Mouse (Mus musculus): ENCODE measurements around the gene Amn. TPM values are rescaled to one million over a fixed set of nuclear protein-coding genes. Genes with fewer than 3 reads are reported as not detected.

The Amn gene
- polyA plus RNA-seq (2015; fragmentation: Nextera tagmentation; extraction: Ambion mirVana): 0.60 and 1.1 TPM in 2 replicates

- no peak within 1 kb of the TSS for H3K27ac ChIP-seq
- peak within 1 kb of the TSS; percentile 42 for H3K4me2 ChIP-seq (replicated peaks)
- no peaks in the 10 kb centered on the region for H3K9me3 ChIP-seq
- peaks cover 74% of the 10 kb centered on the region for H3K27me3 ChIP-seq
- WGBS: 33% methylated on average over 25 of the region's 25 CpGs
- peak within 1 kb of the TSS; percentile 24 for H3K4me3 ChIP-seq
- 0 out of 2 replicates have a peak, but pooled peaks cover 6% of the 10 kb centered on the region for H3K36me3 ChIP-seq
- no peak for ATAC-seq (ENCODE audit: low FRiP score, low read depth)
- H3K9ac ChIP-seq: no peak within 1 kb of the TSS
- H3K4me1 ChIP-seq: peaks cover 32% of the 10 kb centered on the region
Measured at GRCm38 (mm10) chr12:111270629-111271277, at the start of gene Amn. TSS of gene Amn (plus strand) at chr12:111271095.

- H3K4me2 ChIP-seq (replicated peaks): no peak overlapping the region
- H3K27me3 ChIP-seq: no peaks in the 10 kb centered on the region
- H3K9ac ChIP-seq: 0 out of 2 replicates have a peak overlapping the region, but pooled peaks have one; percentile 39
- H3K9me3 ChIP-seq: peaks cover 15% of the 10 kb centered on the region
- H3K4me3 ChIP-seq: no peak overlapping the region
- H3K36me3 ChIP-seq: peaks cover 37% of the 10 kb centered on the region
- no peak overlapping the region; the same call in 1 of the 2 replicates for H3K27ac ChIP-seq
- WGBS: 51% methylated on average over 10 of the region's 10 CpGs
- peaks cover 14% of the 10 kb centered on the region for H3K4me1 ChIP-seq
- no peak for ATAC-seq (ENCODE audit: low FRiP score, low read depth)
Measured at GRCm38 (mm10) chr12:111225197-111225780, 45.6 kb upstream of the Amn start.

- Histone ChIP-seq H3K27ac (no peak overlapping the region), H3K27me3 (no peaks in the 10 kb centered on the region)
- 80% methylated on average over 4 of the region's 4 CpGs for WGBS
Measured at GRCm38 (mm10) chr12:111227410-111227809, 43.5 kb upstream of the Amn start.

GRCm38 (mm10) chr12:111228488-111228887 lies 42.4 kb upstream of the Amn start:
- Histone ChIP-seq H3K9ac (no peak overlapping the region), H3K9me3 (no peaks in the 10 kb centered on the region), H3K27ac (no peak overlapping the region), H3K36me3 (peaks cover 7% of the 10 kb centered on the region; the same call in 1 of the 2 replicates), H3K27me3 (no peaks in the 10 kb centered on the region), H3K4me3 (no peak overlapping the region), H3K4me2 (replicated peaks) (no peak overlapping the region), H3K4me1 (peaks cover 14% of the 10 kb centered on the region)
- 96% methylated on average over 5 of the region's 5 CpGs for WGBS
- no peak for ATAC-seq (ENCODE audit: low FRiP score, low read depth)

More at GRCm38 (mm10) chr12:111227410-111227809, 43.5 kb upstream of the Amn start:
- Histone ChIP-seq H3K9me3 (0 out of 2 replicates have a peak, but pooled peaks cover 1% of the 10 kb centered on the region), H3K4me2 (replicated peaks) (no peak overlapping the region), H3K4me1 (peaks cover 14% of the 10 kb centered on the region), H3K9ac (no peak overlapping the region), H3K36me3 (peaks cover 16% of the 10 kb centered on the region), H3K4me3 (no peak overlapping the region)
- no peak for ATAC-seq (ENCODE audit: low FRiP score, low read depth)

- no peak overlapping the region for H3K9ac ChIP-seq
- no peaks in the 10 kb centered on the region for H3K27me3 ChIP-seq
- WGBS: 80% methylated on average over 2 of the region's 2 CpGs
- H3K27ac ChIP-seq: no peak overlapping the region
- ATAC-seq (ENCODE audit: low FRiP score, low read depth): no peak
- peaks cover 17% of the 10 kb centered on the region for H3K36me3 ChIP-seq
- no peaks in the 10 kb centered on the region; the same call in 1 of the 2 replicates for H3K4me1 ChIP-seq
- H3K9me3 ChIP-seq: no peaks in the 10 kb centered on the region
- no peak overlapping the region for H3K4me2 ChIP-seq (replicated peaks)
- H3K4me3 ChIP-seq: no peak overlapping the region
Measured at GRCm38 (mm10) chr12:111230793-111231192, 40.1 kb upstream of the Amn start.

GRCm38 (mm10) chr12:111233798-111234197 lies 37.1 kb upstream of the Amn start:
- H3K4me2 ChIP-seq (replicated peaks): no peak overlapping the region
- H3K4me3 ChIP-seq: no peak overlapping the region
- no peaks in the 10 kb centered on the region for H3K9me3 ChIP-seq
- H3K4me1 ChIP-seq: peaks cover 8% of the 10 kb centered on the region
- no peak overlapping the region for H3K27ac ChIP-seq
- H3K36me3 ChIP-seq: peaks cover 28% of the 10 kb centered on the region
- no peaks in the 10 kb centered on the region for H3K27me3 ChIP-seq
- H3K9ac ChIP-seq: no peak overlapping the region
- WGBS: 93% methylated on average over 4 of the region's 4 CpGs
- no peak for ATAC-seq (ENCODE audit: low FRiP score, low read depth)

GRCm38 (mm10) chr12:111234383-111234782 lies 36.5 kb upstream of the Amn start:
- H3K4me2 ChIP-seq (replicated peaks): no peak overlapping the region
- no peak overlapping the region for H3K4me3 ChIP-seq
- peaks cover 9% of the 10 kb centered on the region for H3K4me1 ChIP-seq
- no peaks in the 10 kb centered on the region for H3K27me3 ChIP-seq
- 85% methylated on average over 9 of the region's 9 CpGs for WGBS
- H3K27ac ChIP-seq: no peak overlapping the region
- no peak overlapping the region for H3K9ac ChIP-seq
- H3K9me3 ChIP-seq: no peaks in the 10 kb centered on the region
- ATAC-seq (ENCODE audit: low FRiP score, low read depth): no peak
- H3K36me3 ChIP-seq: peaks cover 29% of the 10 kb centered on the region

GRCm38 (mm10) chr12:111235631-111236030 lies 35.3 kb upstream of the Amn start:
- Histone ChIP-seq H3K4me3 (no peak overlapping the region), H3K9ac (no peak overlapping the region), H3K4me2 (replicated peaks) (no peak overlapping the region), H3K27me3 (no peaks in the 10 kb centered on the region), H3K4me1 (peaks cover 15% of the 10 kb centered on the region), H3K27ac (no peak overlapping the region), H3K9me3 (no peaks in the 10 kb centered on the region), H3K36me3 (peaks cover 35% of the 10 kb centered on the region)
- 88% methylated on average over 6 of the region's 6 CpGs for WGBS
- ATAC-seq (ENCODE audit: low FRiP score, low read depth): no peak

- Histone ChIP-seq H3K9me3 (no peaks in the 10 kb centered on the region), H3K9ac (no peak overlapping the region), H3K4me1 (peaks cover 15% of the 10 kb centered on the region), H3K27me3 (no peaks in the 10 kb centered on the region), H3K36me3 (peaks cover 51% of the 10 kb centered on the region), H3K4me3 (no peak overlapping the region), H3K27ac (no peak overlapping the region), H3K4me2 (replicated peaks) (no peak overlapping the region)
- no peak for ATAC-seq (ENCODE audit: low FRiP score, low read depth)
- WGBS: 93% methylated on average over 16 of the region's 16 CpGs
Measured at GRCm38 (mm10) chr12:111237611-111238188, 33.2 kb upstream of the Amn start.

- Histone ChIP-seq H3K9me3 (no peaks in the 10 kb centered on the region), H3K9ac (no peak overlapping the region), H3K27ac (peak overlapping the region; percentile 65), H3K4me2 (replicated peaks) (no peak overlapping the region), H3K36me3 (peaks cover 57% of the 10 kb centered on the region), H3K27me3 (no peaks in the 10 kb centered on the region), H3K4me1 (peaks cover 15% of the 10 kb centered on the region), H3K4me3 (no peak overlapping the region)
- 84% methylated on average over 5 of the region's 5 CpGs for WGBS
- ATAC-seq (ENCODE audit: low FRiP score, low read depth): no peak
Measured at GRCm38 (mm10) chr12:111238345-111238744, 32.5 kb upstream of the Amn start.

- H3K4me1 ChIP-seq: peaks cover 15% of the 10 kb centered on the region
- WGBS: 41% methylated on average over 4 of the region's 4 CpGs
- H3K36me3 ChIP-seq: peaks cover 59% of the 10 kb centered on the region
- ATAC-seq (ENCODE audit: low FRiP score, low read depth): peak; percentile 44; the same call in 1 of the 2 replicates
- peak overlapping the region; percentile 65 for H3K27ac ChIP-seq
- H3K4me2 ChIP-seq (replicated peaks): no peak overlapping the region
- no peaks in the 10 kb centered on the region for H3K9me3 ChIP-seq
- H3K9ac ChIP-seq: no peak overlapping the region
- no peaks in the 10 kb centered on the region for H3K27me3 ChIP-seq
- H3K4me3 ChIP-seq: no peak overlapping the region
Measured at GRCm38 (mm10) chr12:111238778-111239177, 32.1 kb upstream of the Amn start.

- H3K4me3 ChIP-seq: no peak overlapping the region
- H3K36me3 ChIP-seq: peaks cover 62% of the 10 kb centered on the region
- no peak overlapping the region for H3K27ac ChIP-seq
- H3K9me3 ChIP-seq: no peaks in the 10 kb centered on the region
- H3K4me1 ChIP-seq: peaks cover 22% of the 10 kb centered on the region
- no peak for ATAC-seq (ENCODE audit: low FRiP score, low read depth)
- 89% methylated on average over 10 of the region's 10 CpGs for WGBS
- H3K27me3 ChIP-seq: no peaks in the 10 kb centered on the region
- H3K9ac ChIP-seq: no peak overlapping the region
- no peak overlapping the region for H3K4me2 ChIP-seq (replicated peaks)
Measured at GRCm38 (mm10) chr12:111239930-111240329, 31.0 kb upstream of the Amn start.
